In the genomic region with DNA sequence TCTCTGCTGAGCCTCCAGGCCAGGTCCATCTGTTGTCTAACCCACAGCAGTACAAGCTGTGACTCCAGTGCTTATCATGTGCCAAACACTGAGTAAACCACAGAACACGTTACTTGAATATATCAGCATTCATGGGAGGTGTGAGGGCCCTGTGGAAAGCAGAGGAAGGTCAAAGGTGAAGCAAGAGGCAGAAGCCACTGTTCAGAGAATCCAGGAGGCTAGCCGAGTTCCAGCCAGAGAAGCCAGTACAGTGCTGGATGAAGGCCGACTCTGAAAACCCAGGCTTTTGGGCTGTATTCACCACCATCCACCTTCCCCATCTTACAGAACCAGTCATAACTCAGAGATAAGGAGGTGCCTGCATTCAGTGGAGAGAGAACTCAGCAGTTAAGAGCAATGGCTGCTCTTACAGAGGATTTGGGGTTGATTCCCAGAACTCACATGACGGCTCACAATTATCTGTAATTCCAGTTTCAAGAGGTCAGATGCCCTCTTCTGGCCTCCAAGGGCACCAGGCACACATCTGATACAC, we compare ENCODE assay signal across 15 mouse cellular contexts. TPM values are rescaled to one million over a fixed set of nuclear protein-coding genes. Genes with fewer than 3 reads are reported as not detected.
A peak's percentile ranks its signal among the peaks of the same experiment; 100 is the strongest.
DNase-seq lines count a peak whose midpoint lies in the region; ATAC-seq lines count a peak whose summit lies in the region.
"Had no signal": no experiment of that assay in that cellular context is flagged by ENCODE, and none has a peak within 500 bp of the region (broad histone marks: within the 10 kb centered on the region; RNA-seq: fewer than 3 reads in every experiment).

No protein-coding gene starts in this region.

- H3K9ac ChIP-seq in heart, embryonic 12.5 days, result no peak overlapping the region
- H3K9ac ChIP-seq in liver, embryonic 16.5 days (ENCODE audit: low read depth, low read length), result peak overlapping the region; percentile 47
- H3K9ac ChIP-seq: hindbrain, embryonic 14.5 days; intestine, embryonic 15.5 days; lung, embryonic 14.5 days; midbrain, embryonic 15.5 days had no signal

- no peaks in the 10 kb centered on the region for H3K9me3 ChIP-seq in heart, embryonic 12.5 days (replicated peaks)
- no peaks in the 10 kb centered on the region for H3K9me3 ChIP-seq in liver, embryonic 16.5 days (replicated peaks; ENCODE audit: control insufficient read depth, low read length)
- H3K9me3 ChIP-seq: embryonic facial prominence, embryonic 13.5 days; heart, embryonic 15.5 days; intestine, embryonic 15.5 days; midbrain, embryonic 15.5 days had no signal

- DNase-seq in heart, postnatal 36 days, result no peak
- DNase-seq in adipocyte (ENCODE audit: low spot score), result peak; percentile 11
- DNase-seq in layer of hippocampus, adult 9-10 months (ENCODE audit: low spot score), result no peak
- DNase-seq in left cerebral cortex, postnatal 4 days, result no peak
- DNase-seq in frontal cortex, postnatal 36 days (ENCODE audit: low spot score in 2 of 2), result no peak

- H3K4me1 ChIP-seq in heart, embryonic 12.5 days (replicated peaks), result peaks cover 12% of the 10 kb centered on the region; the same call in 1 of the 2 replicates
- peaks cover 35% of the 10 kb centered on the region for H3K4me1 ChIP-seq in liver, embryonic 16.5 days (ENCODE audit: control insufficient read depth, low read depth, low read length)

- H3K4me2 ChIP-seq in heart, embryonic 12.5 days, result no peak overlapping the region
- peak overlapping the region; percentile 65; the same call in 1 of the 2 replicates for H3K4me2 ChIP-seq in liver, embryonic 16.5 days (ENCODE audit: low read depth, low read length)
- H3K4me2 ChIP-seq: hindbrain, embryonic 14.5 days; midbrain, embryonic 15.5 days had no signal

- H3K27ac ChIP-seq in heart, embryonic 12.5 days (ENCODE audit: poor library complexity, severe bottlenecking), result 0 out of 2 replicates have a peak overlapping the region, but pooled peaks have one; percentile 34
- peak overlapping the region; percentile 93 for H3K27ac ChIP-seq in liver, embryonic 16.5 days (ENCODE audit: low read length)
- H3K27ac ChIP-seq: embryonic facial prominence, embryonic 13.5 days; heart, embryonic 15.5 days; hindbrain, embryonic 14.5 days; intestine, embryonic 15.5 days; macrophage; midbrain, embryonic 15.5 days had no signal

- H3K27me3 ChIP-seq in heart, embryonic 12.5 days (replicated peaks), result no peaks in the 10 kb centered on the region
- no peaks in the 10 kb centered on the region for H3K27me3 ChIP-seq in liver, embryonic 16.5 days (ENCODE audit: control insufficient read depth, insufficient read depth, low read depth, low read length)
- H3K27me3 ChIP-seq: embryonic facial prominence, embryonic 13.5 days; heart, embryonic 15.5 days; intestine, embryonic 15.5 days; midbrain, embryonic 15.5 days had no signal

- ATAC-seq in heart, embryonic 12.5 days (ENCODE audit: insufficient number of reproducible peaks, low FRiP score), result no peak
- peak; percentile 54 for ATAC-seq in erythroid progenitor cell, adult 5-6 weeks (replicated peaks; ENCODE audit: low FRiP score, poor library complexity, severe bottlenecking)
- peak; percentile 84 for ATAC-seq in liver, embryonic 16.5 days (ENCODE audit: low read depth)

- intact Hi-C loops in heart, postnatal 36 days (cut with DNase I), result loop anchor here (5.0 kb wide), 1 partner anchor 340 kb away; no protein-coding TSS in a partner anchor
- intact Hi-C loops in left cerebral cortex, postnatal 4 days (cut with DNase I), result loop anchor here (10.0 kb wide), 1 partner anchor 378 kb away; no protein-coding TSS in a partner anchor

- H3K36me3 ChIP-seq in heart, embryonic 12.5 days, result no peaks in the 10 kb centered on the region
- no peaks in the 10 kb centered on the region for H3K36me3 ChIP-seq in liver, embryonic 16.5 days (ENCODE audit: control insufficient read depth, insufficient read depth)
- H3K36me3 ChIP-seq: embryonic facial prominence, embryonic 13.5 days; heart, embryonic 15.5 days; intestine, embryonic 15.5 days; midbrain, embryonic 15.5 days had no signal

- 48% methylated on average over 4 of the region's 4 CpGs for WGBS in heart, embryonic 12.5 days
- WGBS in liver, embryonic 16.5 days (ENCODE audit: insufficient replicate concordance), result 13% methylated on average over 4 of the region's 4 CpGs

- no peak overlapping the region for H3K4me3 ChIP-seq in heart, embryonic 12.5 days
- H3K4me3 ChIP-seq in liver, embryonic 16.5 days (ENCODE audit: low read depth, low read length), result peak overlapping the region; percentile 9; the same call in 1 of the 2 replicates
- H3K4me3 ChIP-seq: intestine, embryonic 15.5 days; midbrain, embryonic 15.5 days had no signal

RNA-seq across cellular contexts. Expression of a gene that starts 9.2 kb away (rescaled TPM):
- 2.5 TPM in 2 replicates for polyA plus RNA-seq in heart, embryonic 12.5 days (2016; fragmentation: Nextera tagmentation; extraction: Ambion mirVana)
- total RNA-seq in heart, postnatal 36 days (2021), result 1 to 10 TPM; 1.2 to 3.3 TPM
- total RNA-seq in erythroid progenitor cell, adult 5-6 weeks (2015; ENCODE audit: low replicate concordance), result 1.3 and 2.5 TPM in 2 replicates
- 0.51 and 1.3 TPM in 2 replicates for total RNA-seq in erythroid progenitor cell, adult 5-6 weeks (2017; ENCODE audit: low replicate concordance)
- polyA plus RNA-seq in liver, embryonic 16.5 days (2015; fragmentation: Nextera tagmentation; extraction: Ambion mirVana), result 42.6 and 49.8 TPM in 2 replicates
- 10 to 100 TPM; 15.5 to 18.0 TPM for total RNA-seq in left cerebral cortex, postnatal 4 days (2021)

RNA-seq across cellular contexts. Expression of a gene that starts 41.1 kb away (rescaled TPM):
- 5.7 TPM in 2 replicates for polyA plus RNA-seq in heart, embryonic 12.5 days (2016; fragmentation: Nextera tagmentation; extraction: Ambion mirVana)
- 1 to 10 TPM in 1 of 2 experiments, under 1 TPM in 1; 0.61 to 2.0 TPM for total RNA-seq in heart, postnatal 36 days (2021)
- 5.0 and 16.2 TPM in 2 replicates for total RNA-seq in erythroid progenitor cell, adult 5-6 weeks (2015; ENCODE audit: low replicate concordance)
- 3.6 and 6.6 TPM in 2 replicates for total RNA-seq in erythroid progenitor cell, adult 5-6 weeks (2017; ENCODE audit: low replicate concordance)
- 9.3 and 10.1 TPM in 2 replicates for polyA plus RNA-seq in liver, embryonic 16.5 days (2015; fragmentation: Nextera tagmentation; extraction: Ambion mirVana)
- total RNA-seq in left cerebral cortex, postnatal 4 days (2021), result 100 to 1,000 TPM; 162 to 172 TPM

RNA-seq across cellular contexts. Expression of a gene that starts 50.8 kb away (rescaled TPM):
- polyA plus RNA-seq in heart, embryonic 12.5 days (2016; fragmentation: Nextera tagmentation; extraction: Ambion mirVana), result 103 and 106 TPM in 2 replicates
- 10 to 100 TPM; 23.1 to 28.8 TPM for total RNA-seq in heart, postnatal 36 days (2021)
- total RNA-seq in erythroid progenitor cell, adult 5-6 weeks (2015; ENCODE audit: low replicate concordance), result 23.4 and 30.2 TPM in 2 replicates
- total RNA-seq in erythroid progenitor cell, adult 5-6 weeks (2017; ENCODE audit: low replicate concordance), result 12.5 and 18.4 TPM in 2 replicates
- 50.8 and 56.1 TPM in 2 replicates for polyA plus RNA-seq in liver, embryonic 16.5 days (2015; fragmentation: Nextera tagmentation; extraction: Ambion mirVana)
- 10 to 100 TPM; 80.1 to 81.3 TPM for total RNA-seq in left cerebral cortex, postnatal 4 days (2021)

Comparison
In these comparisons a context has a peak if more than half of its experiments do, and no peak if none do; other contexts are left out.
1. RNA of a gene that starts 41.1 kb away (total RNA-seq): 162 to 172 TPM in left cerebral cortex, postnatal 4 days; 3.6 to 16.2 TPM in erythroid progenitor cell, adult 5-6 weeks and 0.61 to 2.0 TPM in heart, postnatal 36 days; every median in the first group is over 4 times any median in the second.